Mouse (Mus musculus) adrenal gland, adult 10 weeks (tissue): ENCODE data around the gene Mki67. TPM values are rescaled to one million over a fixed set of nuclear protein-coding genes. Genes with fewer than 3 reads are reported as not detected.

ENCODE experiments used
- polyA plus RNA-seq: library from polyadenylated mRNA; stranded (reverse); fragments of 350-450 nt; fragmentation: Illumina TruSeq; extraction: RNeasy Lipid Tissue Mini Kit (QIAGEN cat#74804); gene quantifications from one replicate; pipeline ENCODE4 v1.2.3, GENCODE M21; 2014; ENCODE audit warnings: low read depth, low replicate concordance

Gene Mki67
- polyA plus RNA-seq = 10.5 TPM

DNA sequence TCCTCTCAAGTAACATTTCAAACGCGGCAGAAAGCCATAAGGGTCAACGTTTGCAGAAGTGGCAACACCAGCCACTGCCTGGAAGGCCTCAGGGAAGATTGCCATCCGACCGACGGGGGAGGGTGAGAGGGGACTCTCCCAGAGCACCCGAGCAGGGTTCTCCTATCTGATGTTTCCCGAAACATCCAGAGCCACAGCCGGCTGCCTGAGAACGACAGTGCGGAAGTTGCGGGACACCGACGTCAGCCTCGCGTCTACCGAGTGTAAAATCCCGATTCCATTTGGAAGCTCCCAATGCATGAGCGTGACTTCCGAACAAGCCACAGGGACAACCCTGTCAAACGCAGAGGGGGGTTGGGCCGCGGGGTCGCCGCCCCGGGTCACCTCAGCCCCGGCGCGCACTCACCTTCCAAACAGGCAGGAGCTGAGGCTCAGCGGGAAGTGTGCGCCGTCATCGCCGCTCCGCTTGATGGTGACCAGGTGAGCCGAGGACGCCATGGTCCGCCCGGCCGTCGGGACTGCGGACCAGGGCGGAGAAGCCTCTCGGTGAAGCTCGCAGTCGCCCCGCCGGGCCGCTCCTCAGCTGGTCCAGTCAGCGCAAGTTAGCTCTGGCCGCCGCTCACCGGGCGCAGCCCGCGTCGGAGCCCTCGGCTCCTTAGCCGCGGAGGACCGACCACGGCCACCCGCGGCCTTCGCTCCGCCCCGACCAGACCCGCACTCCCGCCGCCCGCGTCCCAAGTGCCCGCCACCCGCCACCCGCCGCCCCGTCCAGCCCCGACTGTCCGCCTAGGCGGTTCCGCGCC, at the start of gene Mki67:
Gene Mki67 (minus strand): TSS at position 720 of the 803 bp plus-strand sequence.

Other genes with a start within 250 kb of the Mki67 start
- not detected for gene Clrn3, start 187.7 kb downstream of the Mki67 start, polyA plus RNA-seq
- gene Ptpre, start 178.9 kb downstream of the Mki67 start, polyA plus RNA-seq = 2.4 TPM